Mouse (Mus musculus) cerebellum, adult (tissue): Measurements from ENCODE around the gene Cdh23.

Experiments used
- ATAC-seq: cut with Nextera tagmentation; 2 replicates; pipeline ENCODE4 v1.9.2; 2017; ENCODE audit warnings: mild to moderate bottlenecking, moderate library complexity, mixed read lengths; ENCODE audit not compliant: insufficient number of reproducible peaks, low FRiP score, low TSS enrichment

The Cdh23 gene

DNA sequence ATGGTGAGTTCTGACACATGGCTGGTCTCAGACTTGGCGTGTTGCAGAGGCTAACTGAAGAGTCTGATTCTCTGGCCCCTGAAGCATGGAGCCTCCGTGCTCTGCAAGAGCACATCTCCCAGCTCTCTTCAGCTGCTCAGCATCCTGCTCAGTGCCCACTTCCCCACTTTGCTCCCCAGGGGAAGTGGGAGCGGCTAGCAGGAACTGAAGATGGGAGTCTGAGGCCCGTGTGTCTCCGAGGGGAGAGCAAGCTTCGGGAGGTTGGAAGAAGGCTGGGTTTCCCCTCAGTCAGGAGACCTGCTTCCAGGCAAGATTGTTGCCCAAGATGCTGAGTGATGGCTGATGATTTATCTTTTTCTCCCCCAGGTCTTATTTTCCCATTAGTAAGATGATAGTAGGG lies 422.9 kb downstream of the Cdh23 start:
- no peak for ATAC-seq

DNA sequence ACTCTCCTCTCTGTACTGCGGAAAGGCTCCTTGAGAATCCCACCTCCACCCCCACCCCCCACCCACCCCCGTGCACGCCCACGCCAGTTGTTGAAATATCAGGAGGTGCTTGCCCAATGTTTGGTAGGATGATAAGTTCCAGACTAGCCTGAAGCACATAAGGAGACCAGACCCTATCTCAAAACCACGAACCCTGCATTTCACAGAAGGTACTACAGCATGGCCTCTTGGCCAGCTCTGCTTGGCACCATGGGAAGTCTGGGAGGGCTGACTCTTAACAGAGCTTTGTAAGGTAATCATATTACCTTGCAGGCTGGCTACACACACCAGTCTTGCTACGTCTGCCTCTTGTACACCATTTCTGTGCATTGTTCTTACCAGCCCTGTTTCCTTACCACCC lies 424.0 kb downstream of the Cdh23 start:
- ATAC-seq, result no peak

DNA sequence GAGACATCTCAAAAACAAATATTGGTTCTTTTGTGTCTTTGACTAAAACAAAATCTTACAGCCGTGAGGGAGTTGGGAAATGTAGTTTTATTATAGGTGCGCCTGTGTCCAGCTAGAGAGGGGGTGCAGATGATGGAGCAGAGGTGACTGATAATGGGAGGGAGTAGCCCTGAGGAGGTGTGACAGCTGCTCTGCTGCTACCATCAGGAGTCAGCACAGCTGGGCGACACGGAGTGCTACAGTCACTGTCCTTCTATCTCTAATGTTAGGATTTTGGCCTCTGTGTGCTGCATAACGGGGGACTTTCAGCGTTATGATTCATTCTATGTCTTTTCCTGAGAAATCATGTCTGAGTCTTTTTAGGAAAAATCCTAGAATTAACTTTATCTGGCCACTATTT lies 425.3 kb downstream of the Cdh23 start:
- no peak for ATAC-seq

DNA sequence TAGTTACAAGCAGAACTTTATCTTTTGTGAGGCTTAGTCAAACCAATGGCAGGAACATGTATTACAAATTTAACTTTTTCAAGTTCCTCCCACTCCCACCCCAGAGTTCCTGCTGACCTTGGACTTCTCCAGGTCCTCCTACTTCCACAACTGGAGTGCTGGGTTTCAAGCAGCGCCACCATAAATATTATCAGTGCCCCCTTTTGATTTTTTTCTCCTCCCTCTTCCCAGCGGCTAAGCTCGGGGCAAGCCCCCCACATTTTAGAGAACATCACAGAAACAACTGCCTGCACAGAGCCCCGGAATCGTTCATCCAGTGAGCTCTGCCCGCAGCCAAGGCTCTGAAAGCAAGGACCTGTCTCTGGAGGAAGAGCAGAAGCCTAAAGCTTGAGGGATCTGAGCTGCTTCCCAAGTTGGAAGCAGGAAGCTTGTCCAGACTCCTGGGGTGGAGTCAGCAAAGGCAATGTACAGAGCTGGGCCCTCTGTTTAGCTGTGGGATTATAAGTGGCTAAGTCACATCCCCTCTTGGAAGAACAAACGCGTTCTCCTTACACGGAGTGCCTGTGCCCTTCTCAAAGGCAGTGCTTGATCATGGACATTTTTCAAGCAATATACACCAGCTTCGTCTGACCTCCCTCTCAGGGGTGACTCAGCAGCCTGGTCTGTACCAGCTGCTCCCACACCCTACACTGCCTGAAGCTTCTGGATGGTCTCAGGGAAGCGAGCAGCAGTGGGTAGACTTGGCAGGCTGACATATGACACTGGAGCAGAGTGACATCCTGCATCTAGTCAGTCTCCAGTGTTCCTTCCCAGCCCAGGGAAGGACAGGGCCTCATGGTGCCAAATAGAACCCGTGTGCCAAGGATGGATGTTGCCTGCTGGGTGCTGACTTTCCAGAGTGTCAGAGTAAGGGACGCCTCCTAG lies 426.9 kb downstream of the Cdh23 start:
- no peak for ATAC-seq

DNA sequence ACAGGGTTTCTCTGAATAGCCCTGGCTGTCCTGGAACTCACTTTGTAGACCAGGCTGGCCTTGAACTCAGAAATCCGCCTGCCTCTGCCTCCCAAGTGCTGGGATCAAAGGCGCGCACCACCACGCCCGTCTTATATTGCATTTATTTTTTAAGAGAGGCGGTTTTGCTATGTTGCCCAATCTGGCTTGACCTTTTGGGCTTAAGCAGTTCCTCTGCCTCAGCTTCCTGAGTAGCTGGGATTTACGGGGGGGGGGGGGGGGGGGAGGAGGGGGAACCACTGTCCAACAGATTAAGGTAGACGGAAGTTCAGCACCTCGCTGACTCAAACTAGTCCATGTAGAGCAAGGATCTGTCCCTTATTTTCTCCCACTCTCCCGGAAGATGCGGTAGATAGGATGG lies 427.6 kb downstream of the Cdh23 start:
- ATAC-seq, result no peak

DNA sequence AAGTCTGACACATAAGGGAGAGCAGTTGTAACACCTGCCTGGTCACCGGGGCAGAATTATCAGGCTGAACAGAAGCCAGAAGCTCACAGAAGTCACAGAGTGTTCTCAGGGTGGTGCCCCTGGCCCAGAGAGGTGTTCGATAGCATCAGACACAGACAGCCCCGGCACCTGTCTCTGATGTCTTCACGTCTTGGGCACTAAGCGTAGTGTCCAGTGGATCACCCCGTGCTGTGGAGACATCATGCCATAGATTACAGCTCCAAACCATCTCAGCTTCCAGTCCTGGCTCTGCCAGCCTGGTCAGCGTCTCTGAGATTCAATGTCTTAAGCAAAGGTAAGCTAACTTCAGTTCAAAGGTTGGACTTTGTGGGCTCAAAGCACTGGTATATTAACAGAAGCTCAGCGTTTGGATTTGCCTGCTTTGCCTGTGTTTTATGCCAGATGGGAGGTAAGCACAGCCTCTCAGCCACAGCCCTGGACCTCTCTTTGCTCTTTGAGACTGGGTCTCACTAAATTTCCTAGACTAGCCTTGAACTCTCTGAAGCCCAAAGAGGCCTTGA lies 429.4 kb downstream of the Cdh23 start:
- ATAC-seq, result no peak

DNA sequence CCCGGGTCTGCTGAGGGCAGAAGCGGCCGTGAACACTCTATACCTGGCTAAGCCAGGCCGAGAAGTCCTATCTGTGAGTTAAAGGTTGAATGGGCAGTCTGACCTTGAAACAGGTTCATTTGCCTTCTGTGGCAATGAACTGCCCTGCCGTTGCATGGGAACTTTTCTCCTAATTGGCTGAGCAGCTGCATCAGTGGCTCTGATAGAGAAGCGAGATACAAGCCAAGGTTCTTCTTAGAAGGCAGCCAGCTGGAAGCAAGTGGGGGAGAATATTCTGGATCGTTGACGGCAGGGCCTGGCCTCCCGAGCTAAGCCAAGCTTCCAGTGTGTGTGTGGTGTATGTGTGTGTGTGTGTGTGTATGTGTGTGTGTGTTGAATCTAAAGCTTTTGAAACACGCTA lies 431.0 kb downstream of the Cdh23 start:
- ATAC-seq, result no peak

DNA sequence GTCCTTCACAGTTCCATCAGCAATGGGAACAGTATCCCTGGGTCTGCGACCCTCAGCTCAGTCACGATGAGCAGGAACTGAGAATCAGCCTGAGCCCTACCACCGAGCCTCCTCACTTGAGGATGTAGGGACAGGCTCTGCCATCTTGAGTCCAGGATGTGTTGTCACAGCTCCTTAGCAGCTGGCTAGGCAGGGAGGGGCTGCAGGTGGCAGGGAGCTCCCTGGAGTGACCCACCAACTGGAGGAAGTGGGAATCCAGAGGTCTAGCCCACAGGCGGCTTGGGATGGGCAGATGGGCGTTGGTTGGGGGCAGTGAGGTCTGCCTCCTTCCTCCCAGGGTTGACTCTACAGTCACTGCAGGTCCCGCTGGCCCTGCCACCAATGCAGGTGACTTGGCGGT lies 432.9 kb downstream of the Cdh23 start:
- no peak for ATAC-seq

DNA sequence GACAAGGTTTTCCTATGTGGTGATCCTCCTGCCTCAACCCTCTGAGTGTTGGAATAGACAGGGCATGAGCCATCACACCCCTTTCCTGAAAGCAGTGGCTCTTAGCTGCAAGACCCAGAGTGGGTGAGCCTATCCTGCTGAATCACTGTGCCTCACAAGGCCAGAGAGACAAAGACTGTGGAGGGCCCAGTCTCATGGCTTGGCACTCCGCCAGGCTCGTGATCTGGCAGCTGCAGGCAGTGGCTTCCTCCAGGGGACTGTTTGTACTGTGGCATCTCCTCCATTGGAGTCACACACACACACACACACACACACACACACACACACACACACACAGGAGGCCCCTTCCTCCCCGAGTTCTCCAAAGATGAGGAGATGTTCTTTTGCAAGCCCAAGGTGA lies 433.9 kb downstream of the Cdh23 start:
- ATAC-seq, result no peak

DNA sequence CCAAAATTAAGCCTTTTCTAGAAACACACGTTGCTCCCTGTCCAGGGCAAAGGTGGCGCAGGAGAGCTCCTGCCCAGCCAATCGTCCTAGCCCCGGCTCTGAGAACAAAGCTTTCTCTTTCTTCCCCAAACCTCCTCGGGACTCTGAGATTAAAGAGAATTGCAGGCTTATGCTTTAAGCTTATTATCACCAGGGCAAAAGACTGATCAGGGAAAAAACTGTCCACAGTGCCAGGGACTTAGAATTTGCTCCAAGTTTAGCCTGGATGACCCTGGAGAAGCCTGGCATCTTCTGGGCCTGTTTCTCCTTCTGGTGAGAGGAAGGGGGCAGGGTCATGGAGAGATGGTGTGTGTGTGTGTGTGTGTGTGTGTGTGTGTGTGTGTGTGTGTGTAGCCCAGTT lies 434.8 kb downstream of the Cdh23 start:
- ATAC-seq, result no peak

DNA sequence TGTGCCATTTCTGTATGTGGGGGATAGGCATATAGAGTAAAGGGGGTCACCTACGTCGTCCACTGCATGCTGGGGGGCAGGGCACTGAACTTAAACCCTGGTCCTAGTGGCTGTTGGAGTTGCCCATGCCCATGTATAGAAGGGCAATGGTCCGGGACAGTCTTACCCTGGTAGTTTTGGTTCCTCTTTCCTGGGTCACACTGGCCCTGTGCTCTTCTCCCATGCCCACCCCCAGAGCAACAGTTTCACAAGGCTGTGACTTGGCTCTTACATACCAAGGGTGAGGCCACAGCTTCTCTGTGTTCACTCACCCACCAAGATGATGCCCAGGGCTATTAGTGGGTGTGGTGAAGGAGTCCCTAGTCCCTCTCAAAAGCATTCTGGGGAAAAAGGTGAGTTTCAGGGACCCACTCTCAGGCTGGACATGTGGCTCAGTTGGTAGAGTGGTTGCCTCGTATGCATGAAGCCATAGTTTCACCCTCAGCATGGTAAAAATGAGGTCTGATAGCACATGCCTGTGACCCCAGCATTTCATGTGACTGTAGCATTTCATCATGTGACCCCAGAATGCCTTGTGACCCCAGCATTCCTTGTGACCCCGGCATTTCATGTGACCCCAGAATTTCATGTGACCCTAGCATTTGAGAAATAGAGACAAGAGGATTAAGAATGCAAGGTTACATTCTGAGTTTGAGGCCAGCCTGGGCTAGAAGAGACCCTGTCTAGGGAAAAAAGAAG lies 435.6 kb downstream of the Cdh23 start:
- ATAC-seq, result no peak

DNA sequence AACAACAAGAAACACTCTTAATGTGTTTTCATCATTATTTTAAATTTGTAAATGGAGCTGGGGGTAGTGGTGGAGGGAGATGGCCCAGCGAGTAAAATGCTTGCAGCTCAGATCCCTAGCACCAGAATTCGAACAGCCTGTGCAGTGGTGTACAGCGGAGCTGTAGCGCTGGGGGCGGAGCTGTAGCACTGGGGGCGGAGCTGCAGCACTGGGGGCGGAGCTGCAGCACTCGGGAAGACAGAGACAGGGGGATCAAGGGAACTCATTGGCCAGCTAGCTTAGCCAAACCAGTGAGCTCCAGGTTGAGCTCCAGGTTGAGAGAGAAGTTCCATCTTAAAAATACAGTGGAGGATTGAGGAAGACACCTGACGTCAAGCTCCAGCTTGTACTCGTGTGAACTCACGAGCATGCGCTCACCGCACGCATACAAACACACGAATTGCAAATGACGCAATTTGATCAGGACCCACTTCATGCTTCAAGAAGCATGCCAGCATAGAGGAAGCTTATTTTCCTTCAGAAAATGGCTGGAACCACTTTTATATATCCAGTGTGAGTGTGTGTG lies 438.9 kb downstream of the Cdh23 start:
- ATAC-seq, result no peak

DNA sequence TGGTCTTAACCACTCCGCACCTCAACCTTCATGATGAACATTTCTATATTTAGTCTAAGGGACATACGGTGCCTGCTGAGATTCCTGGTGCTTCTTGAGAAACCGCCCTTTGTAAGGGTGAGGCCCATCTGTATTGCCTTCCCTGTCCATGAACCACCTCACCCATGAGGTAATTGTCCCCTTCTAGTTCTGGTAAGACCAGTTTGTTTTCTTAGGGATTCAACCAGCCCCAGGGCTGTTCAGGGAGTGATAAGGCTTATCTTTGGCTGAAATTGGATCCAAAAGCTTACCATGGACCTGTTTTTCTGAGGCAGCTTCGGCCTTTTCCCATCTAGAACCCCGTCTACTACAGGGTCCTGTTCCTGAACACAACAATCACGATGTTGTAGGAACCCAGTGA lies 440.2 kb downstream of the Cdh23 start:
- no peak for ATAC-seq
